Mouse (Mus musculus): Measurements from ENCODE around the gene Ahnak. TPM values are rescaled to one million over a fixed set of nuclear protein-coding genes. Genes with fewer than 3 reads are reported as not detected.

Gene Ahnak
- total and polyA plus RNA-seq, 3 experiments: 1.2 to 2.2 TPM; not detected in 1

- peaks cover 0 to 18% of the 10 kb centered on the region in 2 experiments; a peak in 2 of 4 replicates for H3K36me3 ChIP-seq (ENCODE audit: control insufficient read depth in 1 of 2, insufficient read depth in 2 of 2, low read length in 2 of 2)
- no peaks in the 10 kb centered on the region for H3K27me3 ChIP-seq (ENCODE audit: control insufficient read depth in 1 of 2, insufficient read depth in 2 of 2, low read length in 2 of 2)
- no peak overlapping the region for H3K9ac ChIP-seq (ENCODE audit: control insufficient read depth, low read depth, low read length, poor library complexity, severe bottlenecking)
- no peak for TF ChIP-seq E2F4 (IDR thresholded peaks at IDR 0.05; ENCODE audit: borderline replicate concordance, low read depth, low read length)
- no peak for TF ChIP-seq TCF12 (IDR thresholded peaks at IDR 0.05; ENCODE audit: low read depth, low read length)
- 0 out of 2 replicates have a peak, but pooled peaks have one; percentile 7 for TF ChIP-seq SIN3A (IDR thresholded peaks at IDR 0.05; ENCODE audit: low read length)
- no peak for TF ChIP-seq SMC3 (IDR thresholded peaks at IDR 0.05; ENCODE audit: low read depth, low read length)
- no peak for TF ChIP-seq MAX (IDR thresholded peaks at IDR 0.05; ENCODE audit: low read length)
- TF ChIP-seq JUND (IDR thresholded peaks at IDR 0.05; ENCODE audit: low read depth, low read length): peak; percentile 91
- no peak for TF ChIP-seq RAD21 (IDR thresholded peaks at IDR 0.05; ENCODE audit: low read depth, low read length)
- peak; percentile 70 for TF ChIP-seq USF1 (IDR thresholded peaks at IDR 0.05; ENCODE audit: low read depth, low read length)
- no peak for TF ChIP-seq POLR2AphosphoS2 (IDR thresholded peaks at IDR 0.05; ENCODE audit: low read length)
- TF ChIP-seq KAT2A (conservative IDR thresholded peaks at IDR 0.05; ENCODE audit: low read depth, low read length): no peak
- no peak for TF ChIP-seq BHLHE40 (IDR thresholded peaks at IDR 0.05; ENCODE audit: borderline replicate concordance, low read depth, low read length)
- TF ChIP-seq POLR2AphosphoS5 (IDR thresholded peaks at IDR 0.05; ENCODE audit: borderline replicate concordance, low read depth, low read length): no peak
- 0 out of 4 replicates have a peak, but pooled peaks of 1 of the 2 experiments have one; percentile 38 for TF ChIP-seq USF2 (IDR thresholded peaks at IDR 0.05; ENCODE audit: borderline replicate concordance in 1 of 2, insufficient read depth in 1 of 2, low read depth in 1 of 2, low read length in 2 of 2)
- no peak for TF ChIP-seq EP300 (IDR thresholded peaks at IDR 0.05; ENCODE audit: low read depth in 1 of 2, low read length in 2 of 2)
- H3K79me2 ChIP-seq (ENCODE audit: control insufficient read depth, insufficient read depth, low read length, poor library complexity): no peaks in the 10 kb centered on the region
- peaks cover 5 to 32% of the 10 kb centered on the region in 2 experiments; a peak in 3 of 4 replicates for H3K4me1 ChIP-seq (ENCODE audit: control insufficient read depth in 1 of 2, insufficient read depth in 2 of 2, low read length in 2 of 2)
- H3K9me3 ChIP-seq (replicated peaks; ENCODE audit: insufficient read depth, low read length): no peaks in the 10 kb centered on the region
- H3K27ac ChIP-seq (ENCODE audit: control insufficient read depth, low read depth, low read length): no peak overlapping the region
- no peak for DNase-seq (ENCODE audit: low read depth, low spot score)
- H3K4me3 ChIP-seq (ENCODE audit: control insufficient read depth in 1 of 2, insufficient read depth in 1 of 2, low read depth in 2 of 2, low read length in 2 of 2): no peak overlapping the region
These were observed 88.0 kb downstream of the Ahnak start for GRCm38 (mm10) chr19:9076982-9077660.

GRCm38 (mm10) chr19:9079916-9080315, 90.8 kb downstream of the Ahnak start:
- H3K4me1 ChIP-seq (ENCODE audit: control insufficient read depth in 1 of 2, insufficient read depth in 2 of 2, low read length in 2 of 2): peaks cover 5 to 26% of the 10 kb centered on the region in 2 experiments; a peak in 3 of 4 replicates

More at GRCm38 (mm10) chr19:9079916-9080315, 90.8 kb downstream of the Ahnak start:
- Histone ChIP-seq H3K27me3 (ENCODE audit: control insufficient read depth in 1 of 2, insufficient read depth in 2 of 2, low read length in 2 of 2) (no peaks in the 10 kb centered on the region), H3K36me3 (ENCODE audit: control insufficient read depth in 1 of 2, insufficient read depth in 2 of 2, low read length in 2 of 2) (peaks cover 0 to 21% of the 10 kb centered on the region in 2 experiments; a peak in 2 of 4 replicates), H3K79me2 (ENCODE audit: control insufficient read depth, insufficient read depth, low read length, poor library complexity) (no peaks in the 10 kb centered on the region), H3K9me3 (replicated peaks; ENCODE audit: insufficient read depth, low read length) (no peaks in the 10 kb centered on the region), H3K4me3 (ENCODE audit: control insufficient read depth in 1 of 2, insufficient read depth in 1 of 2, low read depth in 2 of 2, low read length in 2 of 2) (no peak overlapping the region), H3K27ac (ENCODE audit: control insufficient read depth, low read depth, low read length) (no peak overlapping the region), H3K9ac (ENCODE audit: control insufficient read depth, low read depth, low read length, poor library complexity, severe bottlenecking) (no peak overlapping the region)
- no peak for DNase-seq (ENCODE audit: low read depth, low spot score)
- TF ChIP-seq TAL1 (IDR thresholded peaks at IDR 0.05; ENCODE audit: low read length): no peak
- TF ChIP-seq EP300 (IDR thresholded peaks at IDR 0.05; ENCODE audit: low read depth in 1 of 2, low read length in 2 of 2): 0 out of 4 replicates have a peak, but pooled peaks of 1 of the 2 experiments have one; percentile 18
- TF ChIP-seq MXI1 (IDR thresholded peaks at IDR 0.05; ENCODE audit: low read depth, low read length): no peak
- peak; percentile 58; the same call in 1 of the 2 replicates for TF ChIP-seq GATA1 (IDR thresholded peaks at IDR 0.05; ENCODE audit: low read depth, low read length)
- no peak for TF ChIP-seq POLR2AphosphoS5 (IDR thresholded peaks at IDR 0.05; ENCODE audit: borderline replicate concordance, low read depth, low read length)
- TF ChIP-seq NRF1 (IDR thresholded peaks at IDR 0.05; ENCODE audit: insufficient read depth, low read depth, low read length, poor library complexity, severe bottlenecking): no peak
- peak; percentile 81 for TF ChIP-seq BHLHE40 (IDR thresholded peaks at IDR 0.05; ENCODE audit: borderline replicate concordance, low read depth, low read length)
- TF ChIP-seq ETS1 (IDR thresholded peaks at IDR 0.05; ENCODE audit: low read depth, low read length): 0 out of 2 replicates have a peak, but pooled peaks have one; percentile 29
- no peak for TF ChIP-seq MEF2A (IDR thresholded peaks at IDR 0.05; ENCODE audit: extremely low read depth, insufficient replicate concordance, low read depth, low read length, poor library complexity, severe bottlenecking)
- TF ChIP-seq RCOR1 (IDR thresholded peaks at IDR 0.05; ENCODE audit: low read depth, low read length): peak; percentile 52; the same call in 1 of the 2 replicates
- no peak for TF ChIP-seq ZC3H11A (IDR thresholded peaks at IDR 0.05; ENCODE audit: low read depth, low read length)
- peak; percentile 75 for TF ChIP-seq USF1 (IDR thresholded peaks at IDR 0.05; ENCODE audit: low read depth, low read length)

Data from MEL (cell line).